Mouse (Mus musculus) ovary, adult 18-20 months (tissue): ENCODE results near the gene Slc22a7.
A peak's percentile ranks its signal among the peaks of the same experiment; 100 is the strongest.

Source experiments
- DNase-seq: peaks from one replicate; pipeline ENCODE4 v3.0.0; 2022; ENCODE audit warnings: low spot score, mixed read lengths

Gene Slc22a7

GRCm38 (mm10) chr17:46436672-46437366 is 1.4 kb downstream of the Slc22a7 start:
- no peak for DNase-seq

- no peak for DNase-seq
Observed at GRCm38 (mm10) chr17:46433627-46434026, 4.6 kb downstream of the Slc22a7 start.

GRCm38 (mm10) chr17:46428761-46429414 is 9.4 kb downstream of the Slc22a7 start, which contains the start of gene Crip3:
Gene Crip3, plus strand, starts transcription at chr17:46428926.
- DNase-seq = peak; percentile 37

GRCm38 (mm10) chr17:46426496-46426895 is 11.8 kb downstream of the Slc22a7 start:
- DNase-seq = no peak

GRCm38 (mm10) chr17:46419717-46420116 is 18.5 kb downstream of the Slc22a7 start:
- DNase-seq = no peak

- DNase-seq = no peak
Observed at GRCm38 (mm10) chr17:46418628-46419027, 19.6 kb downstream of the Slc22a7 start.

GRCm38 (mm10) chr17:46408478-46408877 is 29.8 kb downstream of the Slc22a7 start:
- DNase-seq = no peak

GRCm38 (mm10) chr17:46394631-46395030 is 43.6 kb downstream of the Slc22a7 start:
- no peak for DNase-seq

- no peak for DNase-seq
Observed at GRCm38 (mm10) chr17:46393012-46393411, 45.2 kb downstream of the Slc22a7 start.

GRCm38 (mm10) chr17:46388200-46388599 is 50.1 kb downstream of the Slc22a7 start:
- DNase-seq = no peak

GRCm38 (mm10) chr17:46384061-46384801 is 54.0 kb downstream of the Slc22a7 start:
- DNase-seq = no peak

- DNase-seq = peak; percentile 97
Observed at GRCm38 (mm10) chr17:46383294-46384060, 54.8 kb downstream of the Slc22a7 start, which contains the start of gene Zfp318. Gene Zfp318, plus strand, starts transcription at chr17:46383731.
